Mouse (Mus musculus) c-Kit-positive CD71-positive TER-119-negative erythroid progenitor cells, embryonic 14.5 days (primary cell): ENCODE data around the gene Dmrt1.
"Not testable (repeated sequence)": the region's sequence is repeated elsewhere in the genome, so short reads cannot be mapped to it uniquely, and the experiment has no call there.

Experiments
- DNase-seq: peaks from one replicate; pipeline ENCODE4 v3.0.0-alpha.2; 2013; ENCODE audit warnings: low read depth

The Dmrt1 gene

GRCm38 (mm10) chr19:25505360-25506196 lies at the start of gene Dmrt1:
Dmrt1 (plus strand) TSS chr19:25505618.
- no peak for DNase-seq

DNA sequence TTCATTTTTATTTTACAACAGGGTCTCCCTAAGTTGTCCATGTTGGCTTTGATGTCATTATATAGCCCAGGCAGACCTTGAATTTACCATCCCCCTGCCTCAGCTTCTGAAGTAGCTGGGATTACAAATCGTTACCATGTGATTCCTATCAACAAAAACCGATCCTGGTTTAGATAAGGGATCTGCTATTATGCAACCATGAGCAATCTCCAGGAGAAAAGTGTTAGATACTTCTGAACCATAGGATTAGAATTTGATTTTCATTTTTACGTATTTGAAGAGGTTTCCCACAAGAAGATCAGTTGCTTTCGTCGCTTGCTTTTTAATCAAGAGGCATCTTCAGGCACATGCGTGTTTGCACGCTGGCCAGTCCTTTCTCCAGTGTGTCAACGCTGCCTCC lies 44.7 kb upstream of the Dmrt1 start:
- DNase-seq: no peak

DNA sequence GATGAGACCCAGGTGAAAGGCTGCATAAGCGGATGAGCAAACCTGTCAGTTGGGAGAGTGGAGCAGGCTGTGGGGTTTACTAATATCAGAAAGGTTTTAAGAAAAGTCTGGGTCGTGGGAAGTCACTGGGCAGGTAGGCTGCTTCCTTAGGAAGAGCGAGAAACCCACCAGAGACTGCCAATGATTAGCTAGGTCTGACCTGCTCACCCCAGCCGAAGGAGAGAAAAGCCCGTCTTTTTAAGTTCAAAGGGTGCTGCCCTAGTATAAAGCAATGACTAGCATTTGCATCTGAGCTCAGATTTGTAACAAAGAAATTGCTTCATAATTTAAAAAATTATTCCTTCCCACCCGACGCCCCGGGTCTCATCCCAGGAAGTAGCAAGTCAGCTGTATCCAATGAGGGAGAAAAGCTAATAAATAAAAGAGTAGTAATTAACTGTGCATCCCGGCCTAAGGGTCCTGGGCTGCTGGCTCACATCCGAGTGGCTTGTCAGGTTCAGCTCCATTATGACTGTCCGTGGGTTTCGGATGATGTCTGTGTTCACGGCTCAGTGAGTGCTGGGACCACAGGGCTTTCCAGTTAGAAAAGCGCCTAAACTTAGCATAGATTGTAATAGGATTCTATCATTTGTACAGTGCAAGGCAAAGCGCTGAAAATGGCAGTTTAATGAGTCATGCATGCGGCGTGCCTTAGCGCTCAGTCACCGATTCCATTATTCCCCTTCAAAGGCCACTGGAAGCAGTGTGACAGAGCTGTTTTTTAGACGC lies 43.7 kb upstream of the Dmrt1 start:
- no peak for DNase-seq

DNA sequence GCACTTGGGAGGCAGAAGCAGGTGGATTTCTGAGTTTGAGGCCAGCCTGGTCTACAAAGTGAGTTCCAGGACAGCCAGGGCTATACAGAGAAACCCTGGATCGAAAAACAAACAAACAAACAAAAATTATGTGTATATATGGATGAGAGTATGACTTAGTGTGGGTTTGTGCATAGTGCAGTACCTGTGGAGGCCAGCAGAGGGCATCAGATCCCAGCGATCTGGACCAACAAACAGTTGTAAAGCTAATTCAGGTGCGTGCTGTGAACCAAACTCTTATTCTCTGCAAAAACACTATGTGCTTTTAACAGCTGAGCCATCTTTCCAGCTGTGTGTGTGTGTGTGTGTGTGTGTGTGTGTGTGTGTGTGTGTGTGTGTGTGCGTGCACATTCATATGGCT lies 29.6 kb upstream of the Dmrt1 start:
- not testable (repeated sequence) for DNase-seq

DNA sequence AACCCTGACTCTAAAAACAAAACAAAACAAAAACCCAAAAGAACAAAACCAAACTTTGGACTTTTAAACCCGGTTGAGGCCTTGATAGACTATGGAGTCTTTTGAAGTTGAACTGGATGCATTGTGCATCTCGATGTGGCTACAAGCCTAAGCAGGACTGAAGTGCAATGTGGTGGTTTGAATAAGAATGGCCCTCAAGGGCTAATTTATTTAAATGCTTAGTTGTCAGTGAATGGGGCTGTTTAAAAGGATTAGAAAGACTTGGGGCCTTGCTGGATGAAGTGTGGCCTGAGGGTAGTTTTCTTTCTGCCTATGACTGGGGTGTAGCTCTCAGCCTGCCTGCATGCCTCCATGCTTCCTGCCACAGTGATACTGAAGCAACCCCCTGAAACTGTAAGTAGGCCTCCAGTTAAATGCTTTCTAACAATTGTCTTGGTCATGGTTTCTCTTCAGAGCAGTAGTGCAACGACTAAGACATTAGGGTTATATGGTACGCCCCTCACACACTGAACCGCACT lies 26.2 kb upstream of the Dmrt1 start:
- no peak for DNase-seq

- no peak for DNase-seq
Observed at GRCm38 (mm10) chr19:25480820-25481219, 24.6 kb upstream of the Dmrt1 start.

GRCm38 (mm10) chr19:25486561-25486960 lies 18.9 kb upstream of the Dmrt1 start:
- DNase-seq: no peak

GRCm38 (mm10) chr19:25487350-25487749 lies 18.1 kb upstream of the Dmrt1 start:
- no peak for DNase-seq

GRCm38 (mm10) chr19:25488546-25488945 lies 16.9 kb upstream of the Dmrt1 start:
- DNase-seq: no peak

GRCm38 (mm10) chr19:25489546-25489945 lies 15.9 kb upstream of the Dmrt1 start:
- DNase-seq: no peak

- DNase-seq: no peak
Observed at GRCm38 (mm10) chr19:25497434-25497833, 8.0 kb upstream of the Dmrt1 start.

- no peak for DNase-seq
Observed at GRCm38 (mm10) chr19:25504878-25505277, 540 bp upstream of the Dmrt1 start.

DNA sequence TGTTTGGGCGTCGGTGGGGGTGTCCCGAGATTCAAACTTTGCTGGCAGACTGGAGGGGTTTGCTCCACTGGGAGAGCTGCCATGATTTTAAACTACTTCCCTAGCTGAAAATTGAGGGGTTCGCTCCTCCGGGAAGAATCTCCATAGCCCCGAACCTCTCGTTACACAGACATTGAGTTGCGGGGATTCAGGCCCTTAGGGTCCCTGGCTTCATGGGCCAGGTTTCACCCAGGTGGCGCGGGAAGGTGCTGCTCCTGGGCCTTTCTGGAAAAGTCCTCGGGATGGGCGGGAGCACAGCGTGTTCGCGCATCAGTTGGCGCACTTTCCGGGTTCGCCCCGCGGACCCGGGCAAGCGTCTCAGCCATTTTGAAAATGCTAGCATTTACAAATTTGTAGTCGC lies 1.2 kb downstream of the Dmrt1 start:
- DNase-seq: no peak

DNA sequence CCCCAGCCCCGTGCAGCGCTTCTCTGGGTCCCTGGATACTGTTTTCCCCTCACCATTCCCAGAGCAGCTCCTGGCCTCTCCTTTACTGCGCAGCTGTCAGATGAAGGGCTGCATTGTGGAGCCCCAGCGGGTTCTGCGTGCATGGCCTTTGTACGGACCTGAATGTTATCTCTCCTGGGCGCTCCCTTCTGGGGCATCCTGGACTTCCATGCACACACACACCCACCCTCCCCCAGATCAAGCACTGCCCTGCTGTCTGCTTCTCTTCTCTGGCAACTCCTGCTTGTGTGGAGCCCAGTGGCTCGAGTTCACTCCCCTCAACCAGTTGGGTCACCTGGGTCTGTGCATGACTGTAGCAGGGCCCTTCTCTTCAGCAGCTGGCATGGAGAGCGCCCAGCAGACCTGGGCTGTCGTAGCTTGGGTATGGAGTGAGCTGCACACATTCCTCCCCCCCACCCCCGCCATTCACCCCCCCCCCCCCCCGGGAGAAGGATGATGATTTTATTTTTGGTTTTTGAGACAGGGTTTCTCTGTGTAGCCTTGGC lies 9.6 kb downstream of the Dmrt1 start:
- no peak for DNase-seq

- no peak for DNase-seq
Observed at GRCm38 (mm10) chr19:25524156-25524555, 18.7 kb downstream of the Dmrt1 start.

GRCm38 (mm10) chr19:25525726-25526125 lies 20.3 kb downstream of the Dmrt1 start:
- no peak for DNase-seq

DNA sequence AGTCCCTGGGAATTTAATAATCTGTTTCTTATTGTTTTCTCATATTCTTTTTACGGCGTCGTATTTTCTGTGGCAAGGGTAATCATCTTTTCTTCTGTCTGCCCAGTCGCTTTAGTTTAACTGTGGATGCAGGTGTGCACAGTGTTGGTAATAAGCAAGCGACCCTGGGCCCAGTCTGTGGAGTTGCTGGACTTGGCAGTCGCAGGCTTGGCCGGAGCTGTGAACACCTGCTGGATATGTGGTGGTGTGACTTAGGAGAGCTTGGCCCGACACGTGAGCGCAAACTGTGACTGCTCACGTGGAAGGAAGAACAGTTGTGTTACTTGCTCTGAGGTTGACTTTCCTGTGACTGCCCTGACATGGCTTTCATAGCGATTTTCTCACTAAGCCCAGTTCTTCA lies 24.3 kb downstream of the Dmrt1 start:
- no peak for DNase-seq

DNA sequence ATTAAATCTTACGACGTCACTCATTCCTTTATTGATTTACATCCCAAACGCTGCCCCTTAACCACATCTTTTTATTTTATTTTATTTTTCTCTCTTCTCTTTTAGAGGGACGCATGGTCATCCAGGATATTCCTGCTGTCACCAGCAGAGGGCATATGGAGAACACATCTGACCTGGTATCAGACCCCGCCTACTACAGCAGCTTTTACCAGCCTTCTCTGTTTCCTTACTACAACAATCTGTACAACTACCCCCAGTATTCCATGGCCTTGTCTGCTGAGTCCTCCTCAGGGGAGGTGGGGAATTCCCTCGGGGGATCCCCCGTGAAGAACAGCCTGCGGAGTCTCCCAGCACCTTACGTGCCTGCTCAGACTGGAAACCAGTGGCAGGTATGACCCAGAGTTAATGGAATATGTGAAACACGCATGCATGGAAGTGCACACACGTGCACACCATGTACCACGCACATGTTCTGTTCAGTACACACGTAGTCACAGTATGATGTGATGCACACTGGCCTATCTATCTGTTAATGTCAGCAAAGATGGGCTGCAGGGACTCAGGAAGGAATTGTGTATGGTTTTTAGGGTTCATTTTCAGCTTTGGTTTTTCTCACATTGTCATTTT lies 40.4 kb downstream of the Dmrt1 start:
- DNase-seq: no peak

DNA sequence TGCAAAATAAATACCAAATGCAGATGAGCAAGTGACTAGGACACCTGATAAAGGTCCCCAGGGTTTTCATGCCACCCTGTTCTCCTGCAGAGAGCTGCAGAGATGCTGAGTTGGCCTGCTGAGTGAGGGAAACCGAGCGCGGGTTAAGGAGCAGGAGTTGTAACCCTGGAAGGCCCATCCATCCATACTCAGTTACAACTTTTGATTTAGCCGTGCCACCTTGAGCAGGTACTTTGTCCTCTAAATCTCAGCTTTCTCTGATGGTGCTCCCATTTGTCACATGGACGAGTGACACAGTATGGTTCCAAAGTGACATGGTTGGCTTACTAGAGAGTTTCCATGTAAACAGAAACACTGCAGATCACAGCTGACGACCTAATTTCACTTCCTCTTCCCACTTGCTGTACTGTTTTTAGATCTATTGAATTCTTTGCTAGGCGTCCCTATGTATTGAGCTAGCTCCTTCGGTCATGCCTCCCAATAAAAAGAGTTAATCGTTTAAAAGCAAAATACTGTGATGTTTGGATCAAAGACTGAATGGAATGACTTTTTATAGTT lies 41.7 kb downstream of the Dmrt1 start:
- no peak for DNase-seq

DNA sequence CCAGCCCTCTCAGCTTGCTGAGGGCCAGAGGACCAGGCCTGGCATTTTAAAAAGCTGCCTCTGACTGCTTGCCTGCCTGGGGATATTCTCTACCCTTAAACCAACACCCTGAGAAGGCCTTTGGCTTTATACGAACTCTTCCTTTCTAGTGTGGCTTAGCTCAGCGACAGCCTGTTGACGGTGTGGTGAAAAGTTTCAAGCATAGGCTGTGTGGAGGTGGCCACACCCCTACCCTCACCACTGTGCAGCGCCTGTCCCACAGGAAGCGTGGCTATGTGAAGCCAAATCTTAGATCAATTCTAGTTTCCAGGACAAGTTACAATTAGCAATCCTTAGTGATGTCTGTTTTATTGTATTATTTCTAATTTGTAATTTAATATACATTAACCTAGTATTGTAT lies 44.9 kb downstream of the Dmrt1 start:
- no peak for DNase-seq

- DNase-seq: no peak
Observed at GRCm38 (mm10) chr19:25551053-25551452, 45.6 kb downstream of the Dmrt1 start.

- DNase-seq: no peak
Observed at GRCm38 (mm10) chr19:25564430-25564829, 59.0 kb downstream of the Dmrt1 start.
